Mouse (Mus musculus): Measurements from ENCODE around the gene Plpp1. TPM values are rescaled to one million over a fixed set of nuclear protein-coding genes. Genes with fewer than 3 reads are reported as not detected.

The Plpp1 gene
- polyA plus RNA-seq, 1 experiment, result 175 TPM

GRCm38 (mm10) chr13:112798243-112798952 lies 2.2 kb upstream of the Plpp1 start:
- TF ChIP-seq CTCF (IDR thresholded peaks at IDR 0.05; ENCODE audit: borderline replicate concordance, insufficient read depth, low read length) (no peak), POLR2A (IDR thresholded peaks at IDR 0.05; ENCODE audit: low read depth, low read length) (no peak)
- Histone ChIP-seq H3K4me1 (ENCODE audit: control insufficient read depth, insufficient read depth, low read length) (no peaks in the 10 kb centered on the region), H3K4me3 (ENCODE audit: insufficient read depth, low read length) (no peak overlapping the region), H3K27ac (ENCODE audit: insufficient read depth, low read length) (no peak overlapping the region)

- H3K27ac ChIP-seq (ENCODE audit: insufficient read depth, low read length), result no peak overlapping the region
- no peak for TF ChIP-seq CTCF (IDR thresholded peaks at IDR 0.05; ENCODE audit: borderline replicate concordance, insufficient read depth, low read length)
- H3K4me3 ChIP-seq (ENCODE audit: insufficient read depth, low read length), result no peak overlapping the region
- H3K4me1 ChIP-seq (ENCODE audit: control insufficient read depth, insufficient read depth, low read length), result no peaks in the 10 kb centered on the region
Observed at GRCm38 (mm10) chr13:112798953-112799305, 1.7 kb upstream of the Plpp1 start.

GRCm38 (mm10) chr13:112799721-112800241 lies 811 bp upstream of the Plpp1 start:
- H3K4me3 ChIP-seq (ENCODE audit: insufficient read depth, low read length), result no peak overlapping the region
- no peak for TF ChIP-seq POLR2A (IDR thresholded peaks at IDR 0.05; ENCODE audit: low read depth, low read length)
- TF ChIP-seq CTCF (IDR thresholded peaks at IDR 0.05; ENCODE audit: borderline replicate concordance, insufficient read depth, low read length), result no peak
- no peak overlapping the region for H3K27ac ChIP-seq (ENCODE audit: insufficient read depth, low read length)
- no peaks in the 10 kb centered on the region for H3K4me1 ChIP-seq (ENCODE audit: control insufficient read depth, insufficient read depth, low read length)

GRCm38 (mm10) chr13:112801381-112802004 lies 901 bp downstream of the Plpp1 start:
- peak overlapping the region; percentile 58 for H3K27ac ChIP-seq (ENCODE audit: insufficient read depth, low read length)
- H3K4me1 ChIP-seq (ENCODE audit: control insufficient read depth, insufficient read depth, low read length), result no peaks in the 10 kb centered on the region
- peak overlapping the region; percentile 96 for H3K4me3 ChIP-seq (ENCODE audit: insufficient read depth, low read length)
- no peak; the same call in 1 of the 2 replicates for TF ChIP-seq POLR2A (IDR thresholded peaks at IDR 0.05; ENCODE audit: low read depth, low read length)
- TF ChIP-seq CTCF (IDR thresholded peaks at IDR 0.05; ENCODE audit: borderline replicate concordance, insufficient read depth, low read length), result no peak

- peaks cover 2% of the 10 kb centered on the region; the same call in 1 of the 2 replicates for H3K4me1 ChIP-seq (ENCODE audit: control insufficient read depth, insufficient read depth, low read length)
- peak overlapping the region; percentile 25; the same call in 1 of the 2 replicates for H3K4me3 ChIP-seq (ENCODE audit: insufficient read depth, low read length)
- no peak overlapping the region for H3K27ac ChIP-seq (ENCODE audit: insufficient read depth, low read length)
- TF ChIP-seq POLR2A (IDR thresholded peaks at IDR 0.05; ENCODE audit: low read depth, low read length), result no peak
- TF ChIP-seq CTCF (IDR thresholded peaks at IDR 0.05; ENCODE audit: borderline replicate concordance, insufficient read depth, low read length), result no peak
Observed at GRCm38 (mm10) chr13:112803106-112803505, 2.5 kb downstream of the Plpp1 start.

- Histone ChIP-seq H3K27ac (ENCODE audit: insufficient read depth, low read length) (no peak overlapping the region), H3K4me1 (ENCODE audit: control insufficient read depth, insufficient read depth, low read length) (peaks cover 2% of the 10 kb centered on the region; the same call in 1 of the 2 replicates), H3K4me3 (ENCODE audit: insufficient read depth, low read length) (peak overlapping the region; percentile 1; the same call in 1 of the 2 replicates)
- TF ChIP-seq POLR2A (IDR thresholded peaks at IDR 0.05; ENCODE audit: low read depth, low read length) (no peak), CTCF (IDR thresholded peaks at IDR 0.05; ENCODE audit: borderline replicate concordance, insufficient read depth, low read length) (no peak)
Observed at GRCm38 (mm10) chr13:112803661-112804060, 3.1 kb downstream of the Plpp1 start.

DNA sequence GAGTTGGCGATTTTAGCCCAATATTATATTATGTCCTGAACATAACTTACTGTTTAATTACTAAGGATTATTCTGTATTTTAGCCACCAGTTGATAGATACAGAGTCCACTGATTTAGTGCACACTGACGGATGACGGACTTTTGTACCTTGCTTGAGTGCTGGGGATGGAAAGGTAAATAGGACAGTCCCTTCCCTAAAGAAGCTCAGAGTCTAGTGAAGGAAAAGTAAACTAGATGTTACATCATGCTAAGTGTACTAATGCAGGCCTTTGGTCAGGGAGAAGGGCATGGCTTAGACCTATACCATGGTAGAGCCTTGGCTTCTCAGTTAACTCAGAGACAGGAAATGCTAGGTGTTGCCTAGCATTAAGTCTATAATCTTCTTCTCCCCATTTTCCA lies 4.9 kb downstream of the Plpp1 start:
- no peak for TF ChIP-seq CTCF (IDR thresholded peaks at IDR 0.05; ENCODE audit: borderline replicate concordance, insufficient read depth, low read length)
- TF ChIP-seq POLR2A (IDR thresholded peaks at IDR 0.05; ENCODE audit: low read depth, low read length), result no peak
- H3K4me3 ChIP-seq (ENCODE audit: insufficient read depth, low read length), result no peak overlapping the region
- H3K27ac ChIP-seq (ENCODE audit: insufficient read depth, low read length), result no peak overlapping the region
- peaks cover 11% of the 10 kb centered on the region for H3K4me1 ChIP-seq (ENCODE audit: control insufficient read depth, insufficient read depth, low read length)

GRCm38 (mm10) chr13:112807936-112808667 lies 7.5 kb downstream of the Plpp1 start:
- TF ChIP-seq CTCF (IDR thresholded peaks at IDR 0.05; ENCODE audit: borderline replicate concordance, insufficient read depth, low read length) (no peak), POLR2A (IDR thresholded peaks at IDR 0.05; ENCODE audit: low read depth, low read length) (no peak)
- no peak overlapping the region for H3K27ac ChIP-seq (ENCODE audit: insufficient read depth, low read length)
- no peak overlapping the region for H3K4me3 ChIP-seq (ENCODE audit: insufficient read depth, low read length)
- H3K4me1 ChIP-seq (ENCODE audit: control insufficient read depth, insufficient read depth, low read length), result peaks cover 17% of the 10 kb centered on the region

- TF ChIP-seq CTCF (IDR thresholded peaks at IDR 0.05; ENCODE audit: borderline replicate concordance, insufficient read depth, low read length), result no peak
- TF ChIP-seq POLR2A (IDR thresholded peaks at IDR 0.05; ENCODE audit: low read depth, low read length), result no peak
- peak overlapping the region; percentile 66 for H3K27ac ChIP-seq (ENCODE audit: insufficient read depth, low read length)
- H3K4me3 ChIP-seq (ENCODE audit: insufficient read depth, low read length), result no peak overlapping the region
- peaks cover 17% of the 10 kb centered on the region for H3K4me1 ChIP-seq (ENCODE audit: control insufficient read depth, insufficient read depth, low read length)
Observed at GRCm38 (mm10) chr13:112809504-112810247, 9.1 kb downstream of the Plpp1 start.
